Mouse (Mus musculus) layer of hippocampus, postnatal 14 days (tissue): ENCODE measurements around the gene Gnl2. TPM values are rescaled to one million over a fixed set of nuclear protein-coding genes. Genes with fewer than 3 reads are reported as not detected.
A peak's percentile ranks its signal among the peaks of the same experiment; 100 is the strongest.

Source experiments
- DNase-seq, 2 experiments: peaks; one replicate each; pipeline ENCODE4 v3.0.0; 2021 to 2022; ENCODE audit warnings: low spot score in 2 of 2, mixed read lengths in 1 of 2
- total RNA-seq, 2 experiments: library from RNA; stranded (reverse); gene quantifications; 2 replicates each; pipeline ENCODE4 v1.2.3; 2021

Gnl2 gene
- total RNA-seq, 2 experiments from 2014 or later, result 62.6 to 71.7 TPM

- DNase-seq, result no peak
Measured at GRCm38 (mm10) chr4:124999548-124999947, 16.8 kb upstream of the Gnl2 start.

DNA sequence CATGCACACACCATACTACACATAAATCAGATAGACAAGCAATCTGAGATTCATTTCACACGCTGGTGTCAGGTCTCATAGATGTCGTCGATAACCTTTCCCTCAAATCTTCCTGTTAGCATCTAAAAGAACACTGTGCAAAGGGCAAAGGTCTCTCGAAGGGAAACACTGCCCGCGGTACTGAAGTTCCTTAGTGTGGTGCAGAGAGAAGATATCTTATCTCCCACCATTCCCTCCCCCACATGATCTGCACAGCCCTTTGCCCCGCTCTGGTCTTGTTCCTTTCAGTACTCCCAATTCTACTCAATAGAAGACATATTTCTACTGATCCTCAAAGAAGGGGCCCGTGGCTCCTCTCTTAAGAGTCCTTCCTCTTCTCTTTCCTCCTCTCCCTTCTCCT is 13.4 kb upstream of the Gnl2 start:
- no peak for DNase-seq

GRCm38 (mm10) chr4:125004886-125005285 is 11.5 kb upstream of the Gnl2 start:
- DNase-seq, result no peak

GRCm38 (mm10) chr4:125007460-125007859 is 8.9 kb upstream of the Gnl2 start:
- no peak for DNase-seq

DNA sequence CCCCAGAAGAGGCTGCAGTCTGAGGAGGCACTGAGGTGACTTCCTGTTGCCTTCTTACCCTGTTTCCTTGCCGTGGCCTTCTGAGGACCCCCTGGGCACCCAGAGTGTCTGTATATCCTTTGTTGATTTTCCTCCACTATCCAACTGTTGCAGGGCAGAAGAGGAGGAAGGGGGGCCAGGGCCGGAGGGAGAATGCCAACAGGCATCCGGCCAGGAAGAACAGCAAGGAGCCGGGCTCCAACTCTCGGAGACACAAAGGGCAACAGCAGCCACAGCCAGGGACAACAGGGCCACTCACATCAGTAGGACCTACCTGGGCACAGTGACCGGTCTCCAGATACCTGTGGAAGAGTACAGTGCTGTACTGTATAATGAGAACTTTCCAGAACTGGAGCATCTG is 8.2 kb upstream of the Gnl2 start:
- no peak for DNase-seq

DNA sequence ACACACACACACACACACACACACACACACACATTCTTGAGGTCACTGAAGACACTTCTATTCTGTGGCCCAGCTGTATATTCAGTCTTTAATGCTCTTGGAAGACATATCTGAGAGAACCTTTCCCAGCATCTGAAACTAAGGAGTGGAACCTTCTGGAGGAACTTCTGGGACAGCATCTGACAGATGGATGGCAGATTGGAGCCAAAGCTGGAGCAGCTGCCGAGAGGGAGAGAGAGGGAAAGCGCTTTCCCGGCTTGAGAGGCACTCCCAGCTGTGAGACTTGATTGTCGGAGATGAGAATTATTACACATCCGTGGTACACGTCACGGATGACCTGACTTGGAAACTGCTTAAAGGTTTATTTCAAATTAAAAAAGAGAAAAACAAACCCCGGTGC is 7.7 kb upstream of the Gnl2 start:
- no peak for DNase-seq

DNA sequence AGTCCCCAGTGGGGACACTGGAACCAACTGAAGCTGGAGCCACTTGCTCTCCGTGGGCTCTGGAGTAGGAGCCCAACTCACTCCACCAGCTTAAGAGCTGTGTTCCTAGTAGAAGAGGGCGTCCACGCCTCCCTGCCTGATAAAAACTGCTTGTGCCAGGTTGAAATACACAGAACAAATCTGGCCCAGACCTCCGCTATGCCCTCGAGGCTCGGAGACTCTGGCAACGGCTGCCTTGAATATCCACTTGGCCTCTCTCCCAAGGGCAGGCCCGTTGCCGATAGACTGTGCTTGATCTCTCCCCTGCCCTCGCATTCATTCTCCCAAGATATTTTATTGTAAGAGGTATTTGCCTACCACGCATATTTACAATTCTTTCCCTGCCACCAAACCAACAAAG is 1.0 kb downstream of the Gnl2 start:
- DNase-seq, result no peak

GRCm38 (mm10) chr4:125020780-125021538 is 4.6 kb downstream of the Gnl2 start:
- no peak for DNase-seq

DNA sequence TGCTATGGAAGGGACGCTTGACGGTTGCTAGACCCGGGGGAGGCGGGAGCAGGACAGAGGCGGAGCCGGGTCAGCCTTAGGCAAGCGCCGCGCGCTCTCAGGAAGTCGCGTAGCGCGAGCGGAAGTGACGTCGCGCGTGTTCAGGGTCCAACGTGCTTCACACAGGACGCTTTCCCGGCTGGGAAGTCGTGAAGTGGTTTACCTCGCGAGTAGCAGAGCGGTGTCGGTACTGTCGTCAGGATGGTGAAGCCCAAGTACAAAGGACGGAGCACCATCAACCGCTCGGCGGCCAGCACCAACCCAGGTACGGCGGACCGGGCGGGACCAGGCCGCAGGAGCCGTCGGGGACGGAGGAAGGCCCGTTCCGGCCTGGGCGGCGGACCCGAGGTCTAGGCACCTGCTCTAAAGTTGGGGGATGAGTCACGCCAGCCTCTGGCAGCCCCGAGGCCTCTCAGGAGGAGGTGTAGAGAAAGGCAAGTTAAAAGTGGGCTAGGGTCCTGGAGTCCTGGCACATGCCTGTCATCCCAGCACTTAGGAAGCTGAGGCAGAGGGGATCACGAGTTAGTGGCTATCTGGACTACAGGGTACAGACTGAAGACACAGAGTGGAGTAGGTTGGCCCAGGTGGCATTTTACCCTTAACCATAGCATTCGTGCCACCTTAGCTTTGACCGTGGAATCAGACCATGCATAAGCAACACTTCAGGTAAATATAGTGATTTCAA is 13.7 kb downstream of the Gnl2 start:
- peak; percentile 85 to 92 for DNase-seq

- DNase-seq, result no peak
Measured at GRCm38 (mm10) chr4:125034341-125034740, 18.0 kb downstream of the Gnl2 start.

GRCm38 (mm10) chr4:125044454-125044853 is 28.1 kb downstream of the Gnl2 start:
- no peak for DNase-seq

DNA sequence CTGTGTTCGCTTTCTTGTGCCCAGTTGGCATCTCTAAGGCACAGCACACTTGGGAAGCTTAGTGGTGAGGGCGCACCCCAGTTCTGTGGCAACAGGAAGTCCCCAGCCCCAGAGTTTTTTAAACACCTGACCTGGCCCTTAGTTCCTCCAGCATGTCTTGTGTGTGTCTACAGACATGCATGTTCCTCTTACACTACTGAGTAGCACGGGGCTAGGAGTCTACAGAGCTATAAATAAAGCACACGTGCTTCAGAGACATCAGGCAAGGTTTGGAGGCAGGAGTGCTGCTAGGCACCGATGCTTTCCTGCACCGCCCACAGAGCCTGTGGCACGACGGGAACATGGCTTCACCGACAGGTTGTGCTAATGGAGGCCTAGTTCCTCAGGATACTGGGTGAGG is 39.0 kb downstream of the Gnl2 start:
- no peak for DNase-seq

- DNase-seq, result no peak
Measured at GRCm38 (mm10) chr4:125056476-125056875, 40.1 kb downstream of the Gnl2 start.

DNA sequence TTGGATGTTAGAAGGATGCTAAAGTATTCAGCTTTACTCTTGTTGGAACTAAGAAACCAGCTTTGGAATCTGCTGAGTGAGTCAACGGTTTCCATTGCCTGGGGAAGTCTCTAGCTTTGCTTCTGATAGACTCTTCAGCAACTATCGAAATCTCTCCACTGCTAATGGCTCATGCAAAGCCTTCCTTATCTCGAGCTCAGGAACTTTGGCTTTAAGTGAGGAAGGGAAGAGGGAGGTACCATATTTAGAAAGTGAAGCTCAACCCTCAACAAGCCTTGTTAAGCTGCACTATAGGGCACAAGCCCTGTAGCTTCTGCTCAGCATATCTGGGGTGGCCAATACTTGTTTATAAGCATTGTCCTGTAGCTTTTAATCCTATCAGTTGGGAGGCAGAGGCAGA is 40.9 kb downstream of the Gnl2 start:
- DNase-seq, result no peak

DNA sequence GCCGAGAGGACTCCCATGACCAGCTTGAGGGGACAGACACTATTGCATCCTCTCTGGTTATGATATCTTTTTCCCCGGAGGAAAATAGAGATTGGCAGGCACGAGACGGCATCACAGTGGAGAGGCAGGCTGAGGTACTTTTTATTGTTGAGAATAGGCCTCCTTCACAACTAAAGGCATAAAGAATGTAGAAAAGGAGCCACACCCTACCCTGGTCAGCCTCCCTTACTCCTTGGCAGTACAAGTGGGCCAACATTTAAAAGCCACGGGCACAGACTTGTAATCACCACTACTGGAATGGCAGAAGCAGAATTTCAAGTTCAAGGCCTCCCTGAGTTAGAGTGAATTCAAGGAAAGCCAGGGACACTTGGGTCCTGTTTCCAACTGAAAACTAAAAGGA is 41.6 kb downstream of the Gnl2 start:
- DNase-seq, result no peak

GRCm38 (mm10) chr4:125059025-125059424 is 42.6 kb downstream of the Gnl2 start:
- peak; percentile 57 to 73 for DNase-seq

DNA sequence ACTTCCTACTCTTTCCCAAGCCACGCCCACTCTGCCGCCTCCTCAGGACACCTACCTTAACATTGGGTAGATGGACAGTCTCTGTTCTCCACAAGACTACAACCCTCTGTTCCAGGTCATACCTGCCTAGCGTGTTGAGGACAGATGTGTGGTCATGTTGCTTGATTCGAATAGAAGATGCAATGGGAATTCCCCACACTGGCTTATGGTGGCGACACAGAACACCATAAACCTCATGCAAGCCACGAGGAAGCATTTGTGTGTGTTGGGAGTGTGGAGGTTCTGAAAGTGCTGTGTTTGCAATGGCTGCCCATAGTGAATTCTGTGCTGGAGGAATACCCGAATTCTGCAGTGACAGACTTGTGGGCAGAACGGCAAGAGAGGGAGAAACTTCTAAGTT is 47.4 kb downstream of the Gnl2 start:
- DNase-seq, result no peak

- peak in 1 of 2 experiments; percentile 12 for DNase-seq
Measured at GRCm38 (mm10) chr4:125065517-125066307, 49.3 kb downstream of the Gnl2 start, which contains the start of gene Dnali1. Dnali1 (minus strand) TSS chr4:125065703.

GRCm38 (mm10) chr4:125066490-125067370 is 50.3 kb downstream of the Gnl2 start, which contains the start of gene Snip1:
Snip1 (plus strand) TSS chr4:125066672.
- DNase-seq, result peak; percentile 87 to 93

GRCm38 (mm10) chr4:125077700-125078099 is 61.3 kb downstream of the Gnl2 start:
- no peak for DNase-seq

- no peak for DNase-seq
Measured at GRCm38 (mm10) chr4:125078698-125079097, 62.3 kb downstream of the Gnl2 start.
